Mouse (Mus musculus) CH12.LX (cell line): ENCODE measurements around the gene Fam122a.

Experiments
- CHD1 ChIP-seq: IDR thresholded peaks from 2 replicates; pipeline ENCODE4 v1.6.1; 2012; ENCODE audit warnings: low read depth, low read length, improper control_type of control experiment, inconsistent platforms
- CTCF ChIP-seq, 2 experiments: IDR thresholded peaks in 1 of 2; conservative IDR thresholded peaks in 1 of 2; 2 replicates each; pipeline ENCODE4 v1.5.1; 2011 to 2012; ENCODE audit warnings: low read depth in 2 of 2, low read length in 2 of 2, improper control_type of control experiment in 1 of 2, inconsistent platforms in 1 of 2, mild to moderate bottlenecking in 1 of 2, moderate library complexity in 1 of 2
- EP300 ChIP-seq: IDR thresholded peaks from 2 replicates; pipeline ENCODE4 v1.6.1; 2011; ENCODE audit warnings: low read length, improper control_type of control experiment
- MAX ChIP-seq: IDR thresholded peaks from 2 replicates; pipeline ENCODE4 v1.6.1; 2011; ENCODE audit warnings: low read length, improper control_type of control experiment
- POLR2A ChIP-seq: IDR thresholded peaks from 2 replicates; pipeline ENCODE4 v1.6.1; 2011; ENCODE audit warnings: low read depth, mild to moderate bottlenecking, improper control_type of control experiment, low read length
- SMC3 ChIP-seq: IDR thresholded peaks from 2 replicates; pipeline ENCODE4 v1.6.1; 2011; ENCODE audit warnings: low read depth, low read length, improper control_type of control experiment
- UBTF ChIP-seq: IDR thresholded peaks from 2 replicates; pipeline ENCODE4 v1.6.1; 2012; ENCODE audit warnings: low read depth, mild to moderate bottlenecking, inconsistent platforms, low read length, improper control_type of control experiment, moderate library complexity
- ZMIZ1 ChIP-seq: IDR thresholded peaks from 2 replicates; pipeline ENCODE4 v1.6.1; 2012; ENCODE audit warnings: low read depth, mild to moderate bottlenecking, inconsistent platforms, low read length, improper control_type of control experiment

DNA sequence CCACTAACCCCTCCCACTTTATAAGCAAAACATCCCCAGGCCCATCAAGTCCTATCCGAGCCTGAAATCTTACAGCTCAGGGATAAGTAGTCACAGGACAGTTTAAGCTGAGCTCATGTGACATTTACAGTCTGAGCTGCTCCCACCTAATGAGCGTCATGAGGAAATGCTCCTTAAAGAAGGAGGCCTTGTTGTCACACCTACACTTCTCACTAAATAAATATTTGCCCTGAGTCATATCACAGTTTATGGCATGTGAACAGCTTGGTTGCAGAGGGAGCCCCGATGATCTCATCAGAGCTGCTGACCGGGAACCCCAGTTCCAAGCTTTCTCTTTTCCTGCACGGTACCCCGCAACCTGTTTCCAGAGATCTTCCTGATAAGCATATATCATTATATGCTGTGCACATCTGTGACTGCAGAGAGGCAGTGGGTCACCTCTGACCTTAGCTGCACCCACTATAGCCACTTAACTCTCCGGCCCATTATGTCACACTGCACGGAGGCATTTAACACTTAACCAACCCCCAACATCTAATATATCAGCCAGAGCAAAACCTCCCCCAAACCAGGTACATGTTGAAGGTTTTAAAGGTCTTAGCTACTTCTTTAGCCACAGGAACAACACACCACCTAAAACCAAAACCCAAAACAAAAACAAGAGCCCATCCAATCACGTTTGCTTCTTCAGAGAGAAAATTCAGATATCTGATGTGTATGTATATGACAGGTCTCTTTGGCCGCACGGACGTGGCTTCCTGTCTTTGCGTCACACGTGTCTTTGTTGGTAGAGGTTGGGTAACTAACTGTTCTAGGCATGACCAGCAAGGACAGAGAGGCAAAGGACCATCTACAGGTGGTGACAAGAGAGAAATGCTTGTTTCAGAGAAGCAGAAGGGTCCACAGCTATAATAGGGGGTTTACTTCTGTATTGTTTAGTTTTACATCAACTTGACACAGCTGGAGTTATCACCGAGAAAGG, 37.8 kb upstream of the Fam122a start:
- TF ChIP-seq EP300 (no peak), UBTF (no peak), CTCF (conservative IDR thresholded peaks at IDR 0.05 in 1 of 2, IDR thresholded peaks at IDR 0.05 in 1 of 2; ENCODE audit: low read depth in 2 of 2, low read length in 2 of 2) (no peak), MAX (no peak), POLR2A (no peak), SMC3 (no peak), ZMIZ1 (no peak), CHD1 (no peak)
